Mouse (Mus musculus) embryonic stem cell, embryonic (primary cell): Measurements from ENCODE around the gene Gsta4.
"Not testable (repeated sequence)": the region's sequence is repeated elsewhere in the genome, so short reads cannot be mapped to it uniquely, and the experiment has no call there.

Experiments used
- CTCF ChIA-PET, 4 experiments: fragments of 300-600 bp in 2 of 4; fragments of 350-600 bp in 2 of 4; sonication (Branson Sonifier 250); formaldehyde crosslinking; loops; one replicate each; lab custom pipeline; 2022; ENCODE audit warnings: inconsistent platforms in 2 of 4; lab: Charles Lee
- POLR2A ChIA-PET, 4 experiments: fragments of 300-600 bp in 2 of 4; fragments of 350-600 bp in 2 of 4; sonication (Branson Sonifier 250); formaldehyde crosslinking; loops; one replicate each; lab custom pipeline; 2022; ENCODE audit warnings: antibody characterized with exemption in 4 of 4, inconsistent platforms in 1 of 4; lab: Charles Lee

The Gsta4 gene

GRCm38 (mm10) chr9:78208956-78209355, 26.4 kb downstream of the Gsta4 start:
- ChIA-PET CTCF (interaction anchor here in 1 of 4 experiments (0.6 kb wide), 1 partner anchor 17 kb away, joined by 4 read pairs; no protein-coding TSS in a partner anchor), POLR2A (interaction anchor here in 2 of 4 experiments (0.5 to 3.5 kb wide), 9 partner anchors 10 to 34 kb away, joined by 3 to 23 read pairs (median 5); no protein-coding TSS in a partner anchor)

GRCm38 (mm10) chr9:78210079-78210478, 27.5 kb downstream of the Gsta4 start:
- ChIA-PET CTCF (no interaction called here), POLR2A (interaction anchor here in 2 of 4 experiments (0.8 to 5.0 kb wide), 9 partner anchors 9 to 272 kb away, joined by 3 to 34 read pairs (median 5); no protein-coding TSS in a partner anchor)

DNA sequence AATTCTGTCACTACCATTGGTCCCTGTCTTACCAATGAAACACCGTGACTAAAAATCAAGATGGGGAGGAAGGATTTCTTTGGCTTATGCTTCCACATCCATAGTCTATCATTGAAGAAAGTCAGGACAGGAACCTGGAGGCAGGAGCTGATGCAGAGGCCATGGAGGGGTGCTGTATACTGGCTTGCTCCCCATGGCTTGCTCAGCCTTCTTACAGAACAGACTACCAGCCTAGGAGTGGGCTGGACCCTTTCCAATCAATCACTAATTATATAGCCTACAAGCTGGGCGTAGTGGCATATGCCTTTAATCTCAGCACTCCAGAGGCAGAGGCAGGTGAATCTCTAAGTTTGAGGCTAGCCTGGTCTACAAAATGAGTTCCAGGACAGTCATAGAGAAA, 28.2 kb downstream of the Gsta4 start:
- ChIA-PET POLR2A (interaction anchor here in 2 of 4 experiments (0.6 to 5.0 kb wide), 3 partner anchors 10 to 81 kb away, joined by 3 to 34 read pairs (median 16); no protein-coding TSS in a partner anchor), CTCF (no interaction called here)

DNA sequence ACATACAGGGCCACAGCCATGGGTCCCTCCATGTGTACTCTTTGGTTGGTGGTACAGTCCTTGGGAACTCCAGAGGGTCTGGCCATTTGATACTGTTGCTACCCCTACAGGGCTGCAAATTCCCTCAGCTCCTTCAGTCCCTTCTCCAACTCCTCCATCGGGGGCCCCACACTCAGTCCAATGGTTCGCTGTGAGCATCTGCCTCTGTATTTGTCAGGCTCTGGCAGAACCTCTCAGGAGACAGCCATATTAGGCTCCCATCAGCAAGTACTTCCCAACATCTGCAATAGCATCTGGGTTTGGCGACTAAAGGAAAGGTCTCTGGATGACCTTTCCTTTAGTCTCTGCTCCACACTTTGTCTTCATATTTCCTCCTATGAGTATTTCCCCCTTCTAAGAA, 28.9 kb downstream of the Gsta4 start:
- POLR2A ChIA-PET, result interaction anchor here in 2 of 4 experiments (0.6 to 5.0 kb wide), 4 partner anchors 11 to 81 kb away, joined by 3 to 34 read pairs (median 10); no protein-coding TSS in a partner anchor

DNA sequence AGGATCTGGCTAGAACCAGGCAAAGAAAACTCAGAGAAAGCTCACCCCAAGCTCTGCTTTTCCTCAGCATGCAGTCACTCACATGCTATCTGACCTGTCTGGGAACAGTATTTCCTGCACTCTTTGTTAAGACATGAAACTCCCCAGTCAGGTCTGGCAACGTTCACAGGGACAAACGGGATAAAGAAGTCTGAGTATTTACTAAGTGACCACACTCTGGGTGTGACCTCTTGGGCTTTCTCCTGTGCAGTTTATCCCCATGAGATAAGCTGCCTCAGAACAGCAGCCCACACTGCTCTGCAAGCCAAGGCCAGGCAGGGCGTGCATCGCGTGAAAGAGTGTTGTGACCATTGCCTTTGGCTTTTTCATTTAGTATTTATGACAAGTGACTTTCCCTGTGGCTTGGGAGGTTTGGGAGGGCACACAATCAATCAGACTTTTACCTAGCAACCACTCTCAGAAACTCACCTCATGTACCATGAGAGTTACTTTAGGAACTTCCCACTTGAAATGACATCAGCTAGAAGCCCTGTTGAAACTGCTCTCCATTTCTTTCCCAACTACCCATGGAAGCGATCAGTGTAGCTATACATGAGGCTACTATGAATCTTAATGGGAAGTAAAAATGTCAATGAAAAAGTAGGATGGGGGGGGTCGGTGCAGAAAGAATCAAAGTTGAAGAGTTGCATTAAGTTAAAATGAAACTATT, 29.9 kb downstream of the Gsta4 start:
- CTCF ChIA-PET, result no interaction called here
- POLR2A ChIA-PET, result interaction anchor here in 3 of 4 experiments (1.1 to 5.0 kb wide), 6 partner anchors 9 to 22 kb away, joined by 3 to 34 read pairs (median 4); no protein-coding TSS in a partner anchor

More for the DNA sequence above, 28.9 kb downstream of the Gsta4 start:
- CTCF ChIA-PET, result no interaction called here

DNA sequence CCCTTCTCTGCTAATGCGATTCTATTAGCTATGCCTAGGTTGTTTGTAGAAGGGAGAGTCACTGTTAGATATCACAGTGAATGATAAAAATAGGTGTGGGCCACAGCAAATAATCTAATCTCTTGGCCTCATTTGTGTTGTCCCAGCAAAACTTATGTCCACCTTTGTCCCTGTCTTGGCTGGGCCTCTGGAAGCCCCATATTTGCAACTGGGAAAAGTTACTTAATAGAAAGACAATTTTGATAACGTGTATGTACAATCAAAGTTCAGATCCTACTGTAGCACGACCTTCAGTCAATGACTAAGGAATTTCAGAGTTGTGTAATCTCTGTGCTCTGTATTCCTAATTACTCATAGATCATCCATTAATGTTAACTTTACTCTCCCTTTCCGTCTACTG, 34.5 kb downstream of the Gsta4 start:
- ChIA-PET CTCF (no interaction called here), POLR2A (interaction anchor here in 2 of 4 experiments (1.8 to 2.4 kb wide), 2 partner anchors 13 to 26 kb away, joined by 4 to 6 read pairs; no protein-coding TSS in a partner anchor)

DNA sequence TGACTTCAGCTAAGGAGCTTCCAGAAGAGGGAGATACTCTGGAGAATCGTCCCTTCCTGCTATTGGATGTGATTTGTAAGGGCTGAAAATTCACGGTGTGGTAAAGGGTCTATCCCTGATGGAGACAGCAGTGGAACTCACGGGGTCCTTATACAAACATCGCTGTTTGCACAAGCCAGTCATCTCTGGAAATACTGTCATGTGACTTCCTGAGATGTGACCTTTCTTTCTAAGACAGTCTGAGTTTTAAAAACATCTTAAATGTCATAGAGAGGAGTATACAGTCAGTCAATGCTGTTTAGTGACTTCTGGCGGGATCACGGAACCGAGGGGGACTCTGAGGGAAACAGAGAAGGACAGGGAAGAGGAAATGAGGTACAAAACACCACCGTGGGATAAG, 40.0 kb downstream of the Gsta4 start:
- POLR2A ChIA-PET, result interaction anchor here in 2 of 4 experiments (1.5 to 1.7 kb wide), 3 partner anchors 9 to 27 kb away, joined by 4 to 5 read pairs (median 4); no protein-coding TSS in a partner anchor
- CTCF ChIA-PET, result no interaction called here

GRCm38 (mm10) chr9:78223221-78223902, 40.8 kb downstream of the Gsta4 start:
- ChIA-PET POLR2A (interaction anchor here in 3 of 4 experiments (0.5 to 1.7 kb wide), 6 partner anchors 14 to 289 kb away, joined by 3 to 5 read pairs (median 4); no protein-coding TSS in a partner anchor), CTCF (interaction anchor here in 1 of 4 experiments (0.6 kb wide), 1 partner anchor 135 kb away, joined by 4 read pairs; no protein-coding TSS in a partner anchor)

DNA sequence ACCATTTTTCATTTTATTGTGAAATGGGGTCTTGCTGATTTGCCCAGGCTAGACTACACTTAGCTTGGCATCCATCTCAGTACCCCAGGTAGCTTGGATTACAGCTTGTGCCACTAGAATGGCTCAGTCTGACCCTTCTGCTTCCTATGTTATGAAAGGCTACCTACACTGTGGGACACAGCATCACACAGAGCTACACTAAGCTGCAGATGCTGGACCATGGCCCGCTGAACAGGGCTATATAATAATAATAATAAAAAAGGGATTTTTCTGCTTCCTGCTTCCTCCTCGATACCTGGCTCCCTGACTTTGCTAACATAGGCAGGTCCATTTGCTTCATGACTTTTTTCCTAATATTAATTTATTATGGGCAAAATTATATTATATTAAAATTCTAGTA, 41.8 kb downstream of the Gsta4 start:
- ChIA-PET CTCF (no interaction called here), POLR2A (interaction anchor here (0.5 to 1.9 kb wide), 8 partner anchors 15 to 279 kb away, joined by 3 to 5 read pairs (median 3); no protein-coding TSS in a partner anchor)

DNA sequence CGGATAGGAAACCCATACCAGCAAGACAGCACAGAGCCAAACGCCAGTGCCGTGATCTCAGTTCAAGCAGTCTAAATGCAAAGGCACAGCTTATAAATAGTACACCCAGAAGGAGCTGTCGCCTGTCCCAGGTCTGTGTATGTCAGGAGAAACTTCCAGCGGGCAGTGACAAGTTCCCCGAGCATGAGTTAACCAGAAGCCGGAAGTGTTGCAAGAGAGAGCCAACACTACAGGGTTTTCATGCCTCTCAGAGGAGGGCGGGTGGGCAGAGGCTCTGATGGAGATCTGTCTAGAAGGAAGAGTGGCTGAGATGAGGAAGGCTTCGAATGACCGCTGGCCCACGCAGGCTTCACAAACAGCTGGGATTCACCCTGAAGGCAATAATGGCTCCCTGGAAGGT, 42.7 kb downstream of the Gsta4 start:
- ChIA-PET POLR2A (interaction anchor here in 1 of 4 experiments (1.9 kb wide), 1 partner anchor 30 kb away, joined by 4 read pairs; no protein-coding TSS in a partner anchor), CTCF (no interaction called here)

- CTCF ChIA-PET, result no interaction called here
- POLR2A ChIA-PET, result no interaction called here
Measured at GRCm38 (mm10) chr9:78228122-78228521, 45.5 kb downstream of the Gsta4 start.

DNA sequence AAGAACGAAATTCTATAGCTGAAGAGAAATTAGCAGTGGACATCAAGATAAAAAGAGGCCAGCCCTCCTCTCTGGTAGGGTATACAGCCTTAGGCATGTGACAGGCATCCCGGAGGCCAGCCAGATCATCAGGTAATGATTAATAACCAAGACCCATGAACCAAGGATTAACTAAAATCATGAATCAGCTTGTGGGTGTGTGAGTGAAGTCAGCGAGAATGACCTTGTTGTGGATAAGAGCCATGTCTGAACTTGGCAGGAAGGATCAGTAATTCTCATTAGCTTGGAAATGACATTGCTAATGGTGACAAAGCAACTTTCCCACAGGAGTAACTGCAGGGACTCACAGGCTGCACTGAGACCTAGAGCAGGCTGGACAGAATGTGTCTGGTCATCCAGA, 47.1 kb downstream of the Gsta4 start:
- POLR2A ChIA-PET, CTCF ChIA-PET: not testable (repeated sequence)

- POLR2A ChIA-PET, CTCF ChIA-PET: not testable (repeated sequence)
Measured at GRCm38 (mm10) chr9:78230461-78230860, 47.9 kb downstream of the Gsta4 start, which contains the start of gene Gsta1. Gsta1 (plus strand) TSS chr9:78230656.

DNA sequence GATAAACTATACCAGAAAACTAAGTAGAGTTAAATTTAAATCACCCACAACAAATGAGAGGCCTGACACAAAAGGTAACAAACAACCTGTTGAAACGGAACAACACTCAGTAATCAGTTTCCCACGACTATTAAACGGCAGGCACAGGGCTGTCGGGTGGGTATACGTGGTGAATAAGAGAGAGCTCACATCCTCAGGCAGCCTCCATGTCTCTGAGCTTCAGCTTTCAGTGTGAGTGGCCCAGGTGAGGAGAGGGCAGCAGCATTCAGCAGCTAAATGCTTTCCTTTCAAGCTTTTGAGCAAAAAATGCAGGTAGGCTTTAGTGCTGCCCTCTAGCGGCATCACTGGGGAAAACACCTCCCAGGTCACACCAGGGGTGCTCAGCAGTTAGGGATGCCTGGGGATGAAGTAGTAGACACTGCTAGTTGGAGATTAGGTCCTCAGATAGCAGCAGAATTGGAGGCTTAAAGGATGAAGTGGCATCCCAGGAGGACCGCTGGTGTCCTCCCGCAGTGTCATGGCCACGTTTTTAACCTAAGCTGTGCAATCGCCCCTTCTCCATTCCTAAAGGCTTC, 50.6 kb downstream of the Gsta4 start:
- POLR2A ChIA-PET, CTCF ChIA-PET: not testable (repeated sequence)

GRCm38 (mm10) chr9:78255683-78256470, 73.3 kb downstream of the Gsta4 start:
- CTCF ChIA-PET, result not testable (repeated sequence)
- POLR2A ChIA-PET, result interaction anchor here in 1 of 4 experiments (0.7 kb wide), 1 partner anchor 94 kb away, joined by 3 read pairs; no protein-coding TSS in a partner anchor

DNA sequence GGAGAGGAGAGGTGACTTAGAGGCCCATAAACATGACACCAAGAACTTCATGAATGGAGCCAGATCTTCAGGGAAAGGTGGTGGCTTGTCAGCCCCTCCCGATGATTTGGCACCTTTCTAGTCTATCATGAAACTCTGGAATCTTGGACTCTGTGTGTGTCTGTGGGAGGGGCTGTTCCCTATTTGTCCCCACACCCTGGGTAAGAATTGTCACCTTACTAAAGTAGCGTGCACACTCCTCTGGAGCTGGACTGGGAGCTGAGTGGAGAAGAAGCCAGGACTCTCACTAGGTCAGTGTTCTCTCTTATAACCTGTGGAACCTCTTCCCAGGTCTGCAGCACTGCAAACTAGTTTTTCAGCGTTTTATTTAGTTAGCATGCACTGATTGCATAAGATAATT, 74.3 kb downstream of the Gsta4 start, which contains the start of gene Gm3776:
Gm3776 (plus strand) TSS at position 216 of the 400 bp plus-strand sequence.
- POLR2A ChIA-PET, CTCF ChIA-PET: not testable (repeated sequence)
